Mouse (Mus musculus) testis, postnatal 14 days (tissue): ENCODE data around the gene Tsc22d3.
"Not testable (repeated sequence)": the region's sequence is repeated elsewhere in the genome, so short reads cannot be mapped to it uniquely, and the experiment has no call there.

Experiments
- DNase-seq: peaks from one replicate; pipeline ENCODE4 v3.0.0; 2021; ENCODE audit warnings: low spot score

Tsc22d3 gene

GRCm38 (mm10) chrX:140565759-140566158 is 34.7 kb downstream of the Tsc22d3 start:
- DNase-seq: no peak

DNA sequence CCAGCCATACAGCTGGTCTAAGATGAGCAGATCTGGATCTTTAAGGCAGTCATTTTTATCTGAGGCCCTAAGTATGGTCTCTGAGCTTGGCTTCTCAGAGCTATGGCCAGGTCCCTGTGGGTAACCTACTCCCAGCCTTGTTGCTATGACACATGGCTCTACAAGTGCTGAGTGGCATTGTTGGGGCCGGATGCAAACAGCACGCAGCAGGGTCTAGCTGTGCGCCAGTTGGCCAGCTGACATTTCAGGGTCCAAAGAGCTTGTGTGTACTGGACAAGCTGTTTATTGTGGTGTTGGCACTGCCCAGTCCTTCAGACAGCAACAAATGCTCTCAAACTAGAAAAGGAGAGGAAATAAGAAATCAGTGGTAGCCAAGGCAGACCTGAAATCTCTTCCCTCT is 35.2 kb downstream of the Tsc22d3 start:
- DNase-seq: no peak

DNA sequence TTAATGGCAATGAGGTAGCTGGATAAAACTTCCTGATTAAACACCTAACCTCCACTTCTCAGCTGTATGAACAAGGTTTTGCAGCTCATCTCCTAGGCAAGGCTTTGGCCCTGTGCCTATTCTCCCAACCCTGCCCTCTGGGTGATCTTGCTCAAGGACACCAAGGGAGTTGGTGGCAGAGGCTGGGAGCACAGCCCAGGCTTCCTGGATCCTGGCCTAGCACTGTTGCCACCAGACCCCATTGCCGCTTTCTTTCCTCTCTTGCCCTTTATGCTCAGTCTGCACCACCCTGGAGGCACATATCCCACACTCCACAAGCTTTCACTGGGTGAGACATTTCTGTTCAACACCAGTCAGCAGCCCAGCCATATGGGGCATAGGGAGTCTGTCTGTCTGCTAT is 35.7 kb downstream of the Tsc22d3 start:
- DNase-seq: peak; percentile 29

DNA sequence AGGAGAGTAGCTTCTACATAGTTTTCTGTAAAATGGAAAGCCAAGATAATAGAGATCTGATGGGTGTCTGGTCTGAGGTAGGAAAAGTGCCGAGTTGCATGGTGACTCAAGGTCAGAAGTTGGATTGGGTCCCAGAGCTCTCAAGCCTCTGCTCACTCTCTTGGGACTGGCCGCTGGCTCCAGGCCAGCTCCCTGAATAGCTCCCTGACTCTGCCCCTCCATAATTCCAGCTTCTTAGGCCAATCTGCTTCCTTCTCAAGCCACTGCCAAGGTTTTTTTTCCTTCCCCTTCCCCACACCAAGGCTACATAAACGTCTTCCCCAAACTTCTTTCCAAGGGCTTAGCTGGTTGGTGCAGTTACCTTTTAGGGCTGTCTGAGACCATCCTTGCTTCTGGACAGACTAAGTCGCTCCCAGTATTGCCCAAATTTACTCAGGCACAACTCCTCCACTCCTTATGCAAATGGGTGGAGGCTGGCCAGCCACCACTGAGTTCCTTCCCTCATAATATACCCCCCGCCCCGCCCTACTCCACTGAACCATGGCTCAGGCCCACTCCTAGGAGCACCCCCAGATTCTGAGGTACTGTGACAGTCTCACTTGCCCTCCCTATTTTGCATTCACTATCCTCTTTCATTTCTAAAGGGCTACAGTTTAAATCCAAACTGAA is 42.1 kb downstream of the Tsc22d3 start:
- DNase-seq: peak; percentile 35

- DNase-seq: no peak
Measured at GRCm38 (mm10) chrX:140555965-140556364, 44.5 kb downstream of the Tsc22d3 start.

DNA sequence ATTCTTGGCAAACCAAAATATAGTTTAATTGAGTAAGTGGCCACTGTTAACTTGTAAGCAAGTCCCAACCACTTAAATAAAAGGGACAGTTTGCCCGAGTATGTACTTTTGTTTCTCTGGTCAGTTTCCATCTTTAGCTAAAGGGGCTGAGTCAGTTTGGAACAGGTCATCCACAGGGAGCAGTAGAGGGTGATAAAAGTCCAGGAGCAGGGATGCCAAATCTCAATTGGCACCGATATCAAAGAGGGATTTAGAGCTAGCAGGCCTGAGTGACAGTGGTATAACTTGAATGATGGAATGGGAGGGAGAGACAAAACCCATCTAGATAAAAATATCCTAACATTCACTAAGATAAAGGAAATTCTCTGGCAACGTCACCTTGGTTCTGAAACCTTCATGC is 45.0 kb downstream of the Tsc22d3 start:
- DNase-seq: no peak

GRCm38 (mm10) chrX:140547660-140548419 is 52.6 kb downstream of the Tsc22d3 start:
- DNase-seq: no peak

DNA sequence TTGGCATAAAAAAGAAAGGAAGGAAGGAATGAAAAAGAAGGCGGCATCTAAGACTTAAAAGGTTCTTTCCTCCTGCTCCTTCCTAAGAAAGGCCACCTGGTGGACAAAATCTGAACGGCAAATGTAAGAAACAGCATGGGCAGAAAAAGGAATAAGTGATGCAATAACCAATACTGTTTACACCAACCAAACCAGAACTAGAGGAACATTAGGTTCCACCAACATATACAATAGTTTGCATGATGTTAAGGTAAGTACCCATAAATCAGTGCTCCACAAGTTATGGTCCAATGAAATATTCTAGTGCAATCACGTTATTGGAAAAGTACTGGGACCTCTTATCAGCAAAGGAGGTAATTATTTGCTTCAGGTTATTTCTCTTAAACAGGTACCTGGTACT is 55.7 kb downstream of the Tsc22d3 start:
- DNase-seq: no peak

DNA sequence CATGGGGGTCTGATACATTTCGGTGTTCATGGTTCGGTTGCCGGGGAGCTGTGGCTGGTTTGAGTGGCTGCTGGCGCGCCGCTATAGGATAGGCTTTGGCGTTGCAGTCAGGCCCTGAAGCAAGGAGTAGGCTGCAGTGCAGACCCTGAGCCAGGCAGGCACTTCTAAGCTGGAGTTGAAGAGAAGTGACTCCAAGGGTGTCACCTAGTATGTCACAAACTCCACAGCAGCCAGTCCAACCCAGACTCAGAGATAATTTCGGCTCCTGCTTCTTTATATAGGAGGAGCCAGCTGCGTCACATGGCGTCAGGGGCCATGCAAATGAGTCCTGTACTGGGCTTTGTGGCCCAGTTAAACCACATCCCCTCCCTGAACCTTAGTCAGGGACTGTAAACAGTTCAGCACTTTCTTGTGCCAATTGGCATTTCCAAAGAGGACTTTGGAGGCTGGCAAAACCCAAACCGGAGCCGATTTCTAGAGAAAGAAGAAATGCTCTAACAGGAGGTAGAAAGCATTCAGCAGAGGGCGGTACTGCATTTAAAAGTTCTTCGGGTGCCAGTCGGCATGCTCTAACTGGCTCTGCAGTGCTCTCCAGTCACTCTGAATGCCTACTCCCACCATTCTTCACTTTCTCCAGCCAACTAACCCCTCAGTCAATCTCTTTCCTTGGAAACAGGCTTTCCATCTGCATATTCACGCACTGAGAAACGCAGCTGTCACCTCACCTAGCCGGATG is 57.4 kb downstream of the Tsc22d3 start:
- DNase-seq: peak; percentile 21

- DNase-seq: no peak
Measured at GRCm38 (mm10) chrX:140542474-140542845, 58.0 kb downstream of the Tsc22d3 start.

DNA sequence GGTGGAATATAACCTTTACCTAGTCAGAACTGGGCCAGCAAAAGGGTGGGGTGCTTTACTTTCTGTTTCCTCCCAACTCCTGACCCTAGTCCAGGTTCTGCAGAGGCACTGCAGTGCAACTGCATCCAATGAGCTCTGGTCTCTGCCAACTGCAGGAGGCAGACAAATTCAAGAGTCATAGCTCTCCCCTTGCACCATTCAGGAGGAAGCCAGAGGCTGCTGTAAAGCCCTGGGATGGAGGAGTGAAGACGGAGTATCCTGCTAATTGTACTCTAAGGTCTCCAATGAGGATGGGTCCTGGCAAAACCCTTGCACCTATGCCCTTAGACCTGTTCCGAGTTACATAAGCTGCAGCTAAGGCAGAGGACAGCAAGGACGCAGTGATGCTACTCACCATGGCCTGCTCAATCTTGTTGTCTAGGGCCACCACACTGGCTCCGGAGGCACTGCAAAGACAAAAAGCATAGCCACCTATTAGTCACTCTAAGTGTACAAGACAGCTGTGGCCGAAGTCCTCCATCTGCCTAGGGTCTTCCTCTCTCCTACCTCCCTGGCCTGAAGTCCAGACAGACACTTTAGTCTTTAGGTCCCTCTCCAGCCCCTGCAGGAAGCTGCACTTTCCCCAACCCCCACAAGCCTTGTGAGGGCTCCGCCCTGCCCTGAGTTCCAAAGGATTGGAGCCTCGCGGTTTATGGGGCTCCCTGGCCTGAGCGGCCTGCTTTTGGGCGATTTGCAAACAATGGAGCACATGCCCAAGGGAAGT is 58.6 kb downstream of the Tsc22d3 start:
- DNase-seq: no peak

GRCm38 (mm10) chrX:140540500-140541114 is 59.9 kb downstream of the Tsc22d3 start:
- DNase-seq: no peak

- not testable (repeated sequence) for DNase-seq
Measured at GRCm38 (mm10) chrX:140539831-140540230, 60.6 kb downstream of the Tsc22d3 start.

GRCm38 (mm10) chrX:140539111-140539680 is 61.3 kb downstream of the Tsc22d3 start:
- no peak for DNase-seq

GRCm38 (mm10) chrX:140538649-140539048 is 61.8 kb downstream of the Tsc22d3 start:
- DNase-seq: no peak

GRCm38 (mm10) chrX:140537662-140538061 is 62.8 kb downstream of the Tsc22d3 start:
- peak; percentile 35 for DNase-seq

GRCm38 (mm10) chrX:140535487-140535886 is 65.0 kb downstream of the Tsc22d3 start:
- DNase-seq: no peak

GRCm38 (mm10) chrX:140534306-140534705 is 66.2 kb downstream of the Tsc22d3 start:
- DNase-seq: no peak

GRCm38 (mm10) chrX:140532325-140532724 is 68.1 kb downstream of the Tsc22d3 start:
- DNase-seq: no peak

GRCm38 (mm10) chrX:140531356-140531755 is 69.1 kb downstream of the Tsc22d3 start:
- DNase-seq: no peak

GRCm38 (mm10) chrX:140530632-140531031 is 69.8 kb downstream of the Tsc22d3 start:
- no peak for DNase-seq
